Mouse (Mus musculus): ENCODE results near the gene Kcnn1.

- no peak for TF ChIP-seq EP300 (optimal IDR thresholded peaks at IDR 0.05)
- TF ChIP-seq CTCF (IDR thresholded peaks at IDR 0.05; ENCODE audit: low read depth): no peak; the same call in 1 of the 2 replicates
Measured at GRCm38 (mm10) chr8:70897021-70897680, 34.1 kb upstream of the Kcnn1 start, which contains the start of gene Rpl18a.

Measured in stomach, postnatal 0 days (tissue).